Comparison of ENCODE assay signal across 15 mouse cellular contexts in genomic region chr12:86994166-86994565, GRCm38 (mm10). TPM values are rescaled to one million over a fixed set of nuclear protein-coding genes. Genes with fewer than 3 reads are reported as not detected.
DNase-seq lines count a peak whose midpoint lies in the region; ATAC-seq and TF ChIP-seq lines count a peak whose summit lies in the region.
"Had no signal": no experiment of that assay in that cellular context is flagged by ENCODE, and none has a peak within 500 bp of the region (broad histone marks: within the 10 kb centered on the region; RNA-seq: fewer than 3 reads in every experiment).

No protein-coding gene starts in this region.

- 34% methylated on average over 4 of the region's 4 CpGs for WGBS in kidney, postnatal 0 days
- 35% methylated on average over 4 of the region's 4 CpGs for WGBS in kidney, adult 2 months
- 43% methylated on average over 4 of the region's 4 CpGs for WGBS in embryonic facial prominence, embryonic 10.5 days
- WGBS in lung, adult 2 months, result 34% methylated on average over 4 of the region's 4 CpGs

- no peak overlapping the region for H3K9ac ChIP-seq in kidney, postnatal 0 days (ENCODE audit: low read depth, low read length)
- H3K9ac ChIP-seq: forebrain, embryonic 15.5 days; limb, embryonic 12.5 days; liver, embryonic 15.5 days had no signal

- H3K36me3 ChIP-seq in kidney, postnatal 0 days (ENCODE audit: insufficient read depth, low read length), result no peaks in the 10 kb centered on the region
- H3K36me3 ChIP-seq in kidney, adult 2 months (ENCODE audit: control insufficient read depth, insufficient read depth, low read length), result no peaks in the 10 kb centered on the region
- H3K36me3 ChIP-seq in embryonic facial prominence, embryonic 10.5 days (replicated peaks), result no peaks in the 10 kb centered on the region
- H3K36me3 ChIP-seq: forebrain, embryonic 15.5 days; limb, embryonic 12.5 days; liver, embryonic 15.5 days had no signal

- peaks cover 3% of the 10 kb centered on the region; the same call in 1 of the 2 replicates for H3K4me1 ChIP-seq in kidney, postnatal 0 days (replicated peaks; ENCODE audit: insufficient read depth, low read length)
- H3K4me1 ChIP-seq in kidney, adult 2 months (ENCODE audit: control insufficient read depth, insufficient read depth, low read length), result no peaks in the 10 kb centered on the region
- H3K4me1 ChIP-seq in embryonic facial prominence, embryonic 10.5 days, result peaks cover 15% of the 10 kb centered on the region
- H3K4me1 ChIP-seq in lung, adult 2 months (ENCODE audit: control insufficient read depth, insufficient read depth, low read length), result no peaks in the 10 kb centered on the region
- H3K4me1 ChIP-seq: liver, embryonic 15.5 days had no signal

- no peak for TF ChIP-seq CTCF in kidney, postnatal 0 days (IDR thresholded peaks at IDR 0.05; ENCODE audit: low read depth)
- TF ChIP-seq CTCF in kidney, adult 2 months (conservative IDR thresholded peaks at IDR 0.05; ENCODE audit: insufficient read depth, insufficient read length, low read depth, low read length), result no peak
- TF ChIP-seq CTCF in lung, adult 2 months (IDR thresholded peaks at IDR 0.05; ENCODE audit: insufficient read depth, low read length), result no peak

- ATAC-seq in kidney, postnatal 0 days (replicated peaks; ENCODE audit: low FRiP score, low read depth), result no peak
- ATAC-seq: forebrain, embryonic 15.5 days had no signal

- peak; percentile 29 for DNase-seq in kidney, postnatal 0 days (ENCODE audit: low spot score)
- no peak for DNase-seq in kidney, adult 2 months
- peak; percentile 38 for DNase-seq in 3T3-L1 (ENCODE audit: low read depth, low spot score)
- peak; percentile 23 for DNase-seq in 416B (ENCODE audit: low read depth)
- peak; percentile 43 for DNase-seq in embryonic facial prominence, embryonic 10.5 days (ENCODE audit: low spot score)
- DNase-seq in cerebellum, adult 9-10 months, result no peak
- DNase-seq in lung, adult 2 months, result no peak
- DNase-seq: adrenal gland, adult 8-10 months; gastrocnemius, postnatal 10 days had no signal

- TF ChIP-seq POLR2A in kidney, adult 2 months (IDR thresholded peaks at IDR 0.05; ENCODE audit: low read depth, low read length), result no peak
- TF ChIP-seq POLR2A in lung, adult 2 months (IDR thresholded peaks at IDR 0.05; ENCODE audit: borderline replicate concordance, extremely low read depth, low read depth, low read length), result no peak

- H3K9me3 ChIP-seq in kidney, postnatal 0 days (replicated peaks; ENCODE audit: low read length), result no peaks in the 10 kb centered on the region
- H3K9me3 ChIP-seq in embryonic facial prominence, embryonic 10.5 days, result no peaks in the 10 kb centered on the region
- H3K9me3 ChIP-seq: forebrain, embryonic 15.5 days; limb, embryonic 12.5 days; liver, embryonic 15.5 days had no signal

- no peak overlapping the region for H3K4me2 ChIP-seq in kidney, postnatal 0 days (ENCODE audit: low read length)
- H3K4me2 ChIP-seq: forebrain, embryonic 15.5 days; heart, embryonic 11.5 days; limb, embryonic 12.5 days; liver, embryonic 15.5 days had no signal

- no peak overlapping the region for H3K4me3 ChIP-seq in kidney, postnatal 0 days (replicated peaks; ENCODE audit: low read depth, low read length)
- H3K4me3 ChIP-seq in kidney, adult 2 months (ENCODE audit: insufficient read depth, low read depth, low read length), result no peak overlapping the region
- no peak overlapping the region for H3K4me3 ChIP-seq in embryonic facial prominence, embryonic 10.5 days
- no peak overlapping the region for H3K4me3 ChIP-seq in lung, adult 2 months (replicated peaks; ENCODE audit: extremely low read depth, low read depth, low read length)
- H3K4me3 ChIP-seq: forebrain, embryonic 15.5 days; limb, embryonic 12.5 days; liver, embryonic 15.5 days had no signal

- H3K27me3 ChIP-seq in kidney, postnatal 0 days (ENCODE audit: insufficient read depth, low read length), result peaks cover 27% of the 10 kb centered on the region
- H3K27me3 ChIP-seq in kidney, adult 2 months (replicated peaks; ENCODE audit: control insufficient read depth, insufficient read depth, low read length), result peaks cover 2% of the 10 kb centered on the region
- H3K27me3 ChIP-seq in embryonic facial prominence, embryonic 10.5 days (replicated peaks; ENCODE audit: low read depth, poor library complexity, severe bottlenecking), result peaks cover 40% of the 10 kb centered on the region

- H3K27ac ChIP-seq in kidney, postnatal 0 days, result no peak overlapping the region
- no peak overlapping the region for H3K27ac ChIP-seq in kidney, adult 2 months (ENCODE audit: insufficient read depth, low read depth, low read length)
- H3K27ac ChIP-seq in embryonic facial prominence, embryonic 10.5 days (replicated peaks), result no peak overlapping the region
- H3K27ac ChIP-seq: forebrain, embryonic 15.5 days; limb, embryonic 12.5 days; liver, embryonic 15.5 days; macrophage had no signal

RNA-seq across cellular contexts. Expression of gene Zdhhc22, which starts 3.9 kb away (rescaled TPM):
- polyA plus RNA-seq in kidney, postnatal 0 days (2015; fragmentation: Nextera tagmentation; extraction: Ambion mirVana), result 0.03 TPM in 1 of 2 replicates, not detected in the other
- polyA plus RNA-seq in kidney, adult 2 months (2012; rRNA removed), result 0.14 TPM in 1 of 2 replicates, not detected in the other
- polyA plus RNA-seq in embryonic facial prominence, embryonic 10.5 days (2016; fragmentation: Nextera tagmentation; extraction: Ambion mirVana), result 0.05 and 0.06 TPM in 2 replicates
- 0.03 TPM in 1 of 2 replicates, not detected in the other for polyA plus RNA-seq in lung, adult 2 months (2012; rRNA removed)
- polyA plus RNA-seq: heart, embryonic 11.5 days; kidney, embryonic 14.5 days; macrophage had no signal

RNA-seq across cellular contexts. Expression of gene Tmem63c, which starts 27.0 kb away (rescaled TPM):
- 0.08 and 0.11 TPM in 2 replicates for polyA plus RNA-seq in kidney, postnatal 0 days (2015; fragmentation: Nextera tagmentation; extraction: Ambion mirVana)
- polyA plus RNA-seq in kidney, adult 2 months (2012; rRNA removed), result 0.10 and 0.19 TPM in 2 replicates
- polyA plus RNA-seq in embryonic facial prominence, embryonic 10.5 days (2016; fragmentation: Nextera tagmentation; extraction: Ambion mirVana), result 0.13 and 0.25 TPM in 2 replicates
- 0.16 and 0.22 TPM in 2 replicates for polyA plus RNA-seq in lung, adult 2 months (2012; rRNA removed)
- polyA plus RNA-seq: heart, embryonic 11.5 days; limb, embryonic 12.5 days; liver, embryonic 15.5 days; macrophage had no signal

RNA-seq across cellular contexts. Expression of gene Cipc, which starts 47.3 kb away (rescaled TPM):
- 14.8 and 16.1 TPM in 2 replicates for polyA plus RNA-seq in kidney, postnatal 0 days (2015; fragmentation: Nextera tagmentation; extraction: Ambion mirVana)
- 28.8 and 34.2 TPM in 2 replicates for polyA plus RNA-seq in kidney, adult 2 months (2012; rRNA removed)
- polyA plus RNA-seq in embryonic facial prominence, embryonic 10.5 days (2016; fragmentation: Nextera tagmentation; extraction: Ambion mirVana), result 35.1 and 37.1 TPM in 2 replicates
- polyA plus RNA-seq in lung, adult 2 months (2012; rRNA removed), result 27.2 and 33.9 TPM in 2 replicates

Comparison
In these comparisons a context has a peak if more than half of its experiments do, and no peak if none do; other contexts are left out.
1. DNase-seq: peak in kidney, postnatal 0 days (single experiment), 3T3-L1 (single experiment), 416B (single experiment) and embryonic facial prominence, embryonic 10.5 days (single experiment); none in kidney, adult 2 months (single experiment), cerebellum, adult 9-10 months (single experiment) and lung, adult 2 months (single experiment).